Comparison of ENCODE assay signal across 11 mouse cellular contexts in the genomic region with DNA sequence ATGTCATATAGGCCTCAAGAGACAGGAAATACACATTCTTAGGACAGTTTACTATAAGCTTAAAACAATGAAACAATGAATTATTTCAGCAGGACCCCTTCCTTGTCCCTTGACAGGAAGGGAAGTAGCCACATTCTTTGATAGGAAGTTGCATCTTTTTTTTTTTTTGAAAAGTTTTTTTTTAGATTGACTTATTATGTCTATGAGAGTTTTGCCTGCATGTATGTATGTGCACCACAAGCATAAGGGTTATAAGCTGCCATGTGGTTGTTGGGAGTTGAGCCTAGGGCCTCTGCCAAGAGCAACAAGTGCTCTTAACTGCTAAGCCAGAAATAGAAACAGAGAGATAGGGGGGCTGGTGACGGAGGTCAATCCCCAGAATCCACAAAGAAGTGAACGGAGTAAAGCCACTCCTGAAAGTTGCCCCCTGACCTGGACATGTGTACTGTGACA. TPM values are rescaled to one million over a fixed set of nuclear protein-coding genes. Genes with fewer than 3 reads are reported as not detected.
DNase-seq lines count a peak whose midpoint lies in the region; ATAC-seq and TF ChIP-seq lines count a peak whose summit lies in the region.
"Had no signal": no experiment of that assay in that cellular context is flagged by ENCODE, and none has a peak within 500 bp of the region (broad histone marks: within the 10 kb centered on the region; RNA-seq: fewer than 3 reads in every experiment).

No protein-coding gene starts in this region.

- no peak overlapping the region for H3K4me2 ChIP-seq in midbrain, embryonic 15.5 days
- H3K4me2 ChIP-seq in midbrain, postnatal 0 days (ENCODE audit: low read depth, low read length, poor library complexity, severe bottlenecking) = no peak overlapping the region

- no peak for TF ChIP-seq CTCF in kidney, adult 2 months (conservative IDR thresholded peaks at IDR 0.05; ENCODE audit: insufficient read depth, insufficient read length, low read depth, low read length)
- TF ChIP-seq CTCF in midbrain, postnatal 0 days (IDR thresholded peaks at IDR 0.05) = no peak
- TF ChIP-seq CTCF in small intestine, adult 2 months (IDR thresholded peaks at IDR 0.05; ENCODE audit: extremely low read depth, insufficient read length, insufficient replicate concordance, low read depth, low read length) = no peak

- H3K4me3 ChIP-seq in kidney, adult 2 months (ENCODE audit: insufficient read depth, low read depth, low read length) = no peak overlapping the region
- no peak overlapping the region for H3K4me3 ChIP-seq in midbrain, embryonic 15.5 days
- no peak overlapping the region for H3K4me3 ChIP-seq in midbrain, postnatal 0 days (ENCODE audit: low read depth, low read length)
- no peak overlapping the region for H3K4me3 ChIP-seq in small intestine, adult 2 months (ENCODE audit: low read depth, low read length)

- peak overlapping the region; percentile 80 for H3K27ac ChIP-seq in kidney, adult 2 months (ENCODE audit: insufficient read depth, low read depth, low read length)
- H3K27ac ChIP-seq in midbrain, embryonic 15.5 days = peak overlapping the region; percentile 17; the same call in 1 of the 2 replicates
- H3K27ac ChIP-seq in midbrain, postnatal 0 days (ENCODE audit: low read depth, low read length) = no peak overlapping the region
- peak overlapping the region; percentile 2; the same call in 1 of the 2 replicates for H3K27ac ChIP-seq in small intestine, adult 2 months (ENCODE audit: insufficient read depth, low read depth, low read length)

- H3K27me3 ChIP-seq in kidney, adult 2 months (replicated peaks; ENCODE audit: control insufficient read depth, insufficient read depth, low read length) = no peaks in the 10 kb centered on the region
- H3K27me3 ChIP-seq in midbrain, embryonic 15.5 days (replicated peaks) = no peaks in the 10 kb centered on the region
- H3K27me3 ChIP-seq in midbrain, postnatal 0 days (ENCODE audit: insufficient read depth, low read length) = no peaks in the 10 kb centered on the region
- no peaks in the 10 kb centered on the region for H3K27me3 ChIP-seq in small intestine, adult 2 months (ENCODE audit: control insufficient read depth, insufficient read depth, low read length)

- DNase-seq in kidney, adult 2 months = no peak
- no peak for DNase-seq in kidney, adult 9 months
- no peak for DNase-seq in midbrain, postnatal 0 days (ENCODE audit: low spot score)
- DNase-seq in heart, adult 9 months (ENCODE audit: low spot score in 2 of 2) = peak; percentile 56 to 60
- DNase-seq in testis, postnatal 14 days (ENCODE audit: low spot score) = no peak
- DNase-seq in right cerebral cortex, adult 2 months (ENCODE audit: low spot score in 2 of 2) = no peak
- DNase-seq: adrenal gland, postnatal 14 days; kidney, adult 11 months; right cerebral cortex, postnatal 25 days had no signal

- no peak for ATAC-seq in midbrain, embryonic 15.5 days (replicated peaks)
- no peak for ATAC-seq in midbrain, postnatal 0 days (ENCODE audit: low FRiP score)

- H3K9me3 ChIP-seq in midbrain, embryonic 15.5 days = no peaks in the 10 kb centered on the region
- no peaks in the 10 kb centered on the region for H3K9me3 ChIP-seq in midbrain, postnatal 0 days (ENCODE audit: low read length)

- H3K9ac ChIP-seq in midbrain, embryonic 15.5 days = no peak overlapping the region
- H3K9ac ChIP-seq in midbrain, postnatal 0 days (replicated peaks; ENCODE audit: low read length, poor library complexity, severe bottlenecking) = no peak overlapping the region

- H3K36me3 ChIP-seq in kidney, adult 2 months (ENCODE audit: control insufficient read depth, insufficient read depth, low read length) = peaks cover 2% of the 10 kb centered on the region
- peaks cover 65% of the 10 kb centered on the region for H3K36me3 ChIP-seq in midbrain, embryonic 15.5 days (replicated peaks)
- peaks cover 58% of the 10 kb centered on the region for H3K36me3 ChIP-seq in midbrain, postnatal 0 days (ENCODE audit: insufficient read depth, low read length)
- peaks cover 80% of the 10 kb centered on the region for H3K36me3 ChIP-seq in small intestine, adult 2 months (ENCODE audit: control insufficient read depth, insufficient read depth, low read length)

- no peak for TF ChIP-seq POLR2A in kidney, adult 2 months (IDR thresholded peaks at IDR 0.05; ENCODE audit: low read depth, low read length)
- TF ChIP-seq POLR2A in small intestine, adult 2 months (IDR thresholded peaks at IDR 0.05; ENCODE audit: low read depth, low read length) = no peak

- WGBS in kidney, adult 2 months = 38% methylated on average over 2 of the region's 2 CpGs
- 75% methylated on average over 2 of the region's 2 CpGs for WGBS in midbrain, embryonic 15.5 days
- 85% methylated on average over 2 of the region's 2 CpGs for WGBS in midbrain, postnatal 0 days
- 80% methylated on average over 2 of the region's 2 CpGs for WGBS in small intestine, adult 2 months

- 0 out of 2 replicates have a peak, but pooled peaks cover 7% of the 10 kb centered on the region for H3K4me1 ChIP-seq in kidney, adult 2 months (ENCODE audit: control insufficient read depth, insufficient read depth, low read length)
- no peaks in the 10 kb centered on the region for H3K4me1 ChIP-seq in midbrain, embryonic 15.5 days
- H3K4me1 ChIP-seq in midbrain, postnatal 0 days (ENCODE audit: insufficient read depth, low read length) = no peaks in the 10 kb centered on the region
- no peaks in the 10 kb centered on the region for H3K4me1 ChIP-seq in small intestine, adult 2 months (ENCODE audit: control insufficient read depth, insufficient read depth, insufficient read length, low read length)

RNA-seq across cellular contexts. Expression of a gene that starts 6.7 kb away (rescaled TPM):
- 69.1 and 71.5 TPM in 2 replicates for polyA plus RNA-seq in kidney, adult 2 months (2012; rRNA removed)
- polyA plus RNA-seq in midbrain, embryonic 15.5 days (2015; fragmentation: Nextera tagmentation; extraction: Ambion mirVana) = 45.1 and 47.0 TPM in 2 replicates
- total RNA-seq in midbrain, postnatal 0 days (2014; rRNA removed) = 50.0 and 50.2 TPM in 2 replicates
- 43.7 and 49.9 TPM in 2 replicates for polyA plus RNA-seq in midbrain, postnatal 0 days (2015; fragmentation: Nextera tagmentation; extraction: Ambion mirVana)
- polyA plus RNA-seq in small intestine, adult 2 months (2012; rRNA removed) = 14.3 and 35.3 TPM in 2 replicates

RNA-seq across cellular contexts. Expression of a gene that starts 26.2 kb away (rescaled TPM):
- 88.9 and 99.7 TPM in 2 replicates for polyA plus RNA-seq in kidney, adult 2 months (2012; rRNA removed)
- 9.4 and 9.8 TPM in 2 replicates for polyA plus RNA-seq in midbrain, embryonic 15.5 days (2015; fragmentation: Nextera tagmentation; extraction: Ambion mirVana)
- 19.3 and 22.8 TPM in 2 replicates for total RNA-seq in midbrain, postnatal 0 days (2014; rRNA removed)
- 7.7 and 7.8 TPM in 2 replicates for polyA plus RNA-seq in midbrain, postnatal 0 days (2015; fragmentation: Nextera tagmentation; extraction: Ambion mirVana)
- 23.2 and 28.7 TPM in 2 replicates for polyA plus RNA-seq in small intestine, adult 2 months (2012; rRNA removed)

RNA-seq across cellular contexts. Expression of a gene that starts 36.2 kb away (rescaled TPM):
- 43.8 and 60.3 TPM in 2 replicates for polyA plus RNA-seq in kidney, adult 2 months (2012; rRNA removed)
- polyA plus RNA-seq in midbrain, embryonic 15.5 days (2015; fragmentation: Nextera tagmentation; extraction: Ambion mirVana) = 103 and 116 TPM in 2 replicates
- total RNA-seq in midbrain, postnatal 0 days (2014; rRNA removed) = 105 and 108 TPM in 2 replicates
- 91.7 and 106 TPM in 2 replicates for polyA plus RNA-seq in midbrain, postnatal 0 days (2015; fragmentation: Nextera tagmentation; extraction: Ambion mirVana)
- 88.0 and 185 TPM in 2 replicates for polyA plus RNA-seq in small intestine, adult 2 months (2012; rRNA removed)

RNA-seq across cellular contexts. Expression of a gene that starts 54.9 kb away (rescaled TPM):
- polyA plus RNA-seq in kidney, adult 2 months (2012; rRNA removed) = 48.4 and 62.4 TPM in 2 replicates
- polyA plus RNA-seq in midbrain, embryonic 15.5 days (2015; fragmentation: Nextera tagmentation; extraction: Ambion mirVana) = 117 and 118 TPM in 2 replicates
- total RNA-seq in midbrain, postnatal 0 days (2014; rRNA removed) = 79.5 and 90.1 TPM in 2 replicates
- polyA plus RNA-seq in midbrain, postnatal 0 days (2015; fragmentation: Nextera tagmentation; extraction: Ambion mirVana) = 71.6 and 75.0 TPM in 2 replicates
- polyA plus RNA-seq in small intestine, adult 2 months (2012; rRNA removed) = 71.4 and 111 TPM in 2 replicates

Comparison
In these comparisons a context has a peak if more than half of its experiments do, and no peak if none do; other contexts are left out.
1. DNase-seq: peak in heart, adult 9 months (2 of 2); none in kidney, adult 2 months (single experiment), kidney, adult 9 months (single experiment), midbrain, postnatal 0 days (single experiment), testis, postnatal 14 days (single experiment) and right cerebral cortex, adult 2 months (0 of 2).